Mouse (Mus musculus) hindbrain, embryonic 14.5 days (tissue): Measurements from ENCODE around the gene Tfrc. TPM values are rescaled to one million over a fixed set of nuclear protein-coding genes. Genes with fewer than 3 reads are reported as not detected.

Experiments used
- ATAC-seq: fragments of 200-750 bp; cut with Nextera tagmentation; 2 replicates; pipeline ENCODE4 v1.8.0; 2017; ENCODE audit warnings: moderate number of reproducible peaks, mild to moderate bottlenecking, moderate TSS enrichment, moderate library complexity; ENCODE audit not compliant: low FRiP score
- DNase-seq: peaks from one replicate; pipeline ENCODE4 v3.0.0-alpha.2; 2015; ENCODE audit warnings: low spot score
- H3K27ac ChIP-seq: fragments of 300-500 bp; sonication (generic); 2 replicates; pipeline ENCODE4 v1.5.1; 2014; ENCODE audit warnings: mild to moderate bottlenecking, moderate library complexity
- H3K27me3 ChIP-seq: fragments of 300-500 bp; sonication (generic); 2 replicates; pipeline ENCODE4 v1.6.1; 2014; ENCODE audit warnings: mild to moderate bottlenecking, low read length, mixed read lengths; ENCODE audit not compliant: control insufficient read depth, insufficient read depth
- H3K36me3 ChIP-seq: fragments of 300-500 bp; sonication (generic); replicated peaks from 2 replicates; pipeline ENCODE4 v1.6.1; 2014; ENCODE audit not compliant: control insufficient read depth, insufficient read depth
- H3K4me1 ChIP-seq: fragments of 300-500 bp; sonication (generic); replicated peaks from 2 replicates; pipeline ENCODE4 v1.6.1; 2014; ENCODE audit warnings: antibody characterized with exemption, low read length, mixed read lengths; ENCODE audit not compliant: control insufficient read depth, insufficient read depth
- H3K4me2 ChIP-seq: fragments of 300-500 bp; sonication (generic); replicated peaks from 2 replicates; pipeline ENCODE4 v1.6.1; 2014; ENCODE audit warnings: mild to moderate bottlenecking, moderate library complexity
- H3K4me3 ChIP-seq: fragments of 300-500 bp; sonication (generic); replicated peaks from 2 replicates; pipeline ENCODE4 v1.5.1; 2014; ENCODE audit warnings: mild to moderate bottlenecking, low read length
- H3K9ac ChIP-seq: fragments of 300-500 bp; sonication (generic); 2 replicates; pipeline ENCODE4 v1.6.1; 2014
- H3K9me3 ChIP-seq: fragments of 300-500 bp; sonication (generic); 2 replicates; pipeline ENCODE4 v1.6.1; 2016; ENCODE audit warnings: low read length; ENCODE audit not compliant: control insufficient read depth
- WGBS: fragments of 180-500 bp; shearing (Covaris S2); extraction: QIAGEN DNeasy Blood & Tissue Kit; methylation state at CpG from one replicate; pipeline ENCODE4 v1.1.7; 2014; 5-methylcytosine and 5-hydroxymethylcytosine counted together
- polyA plus RNA-seq: library from polyadenylated mRNA; unstranded; fragments of >200 nt; fragmentation: Nextera tagmentation; extraction: Ambion mirVana; gene quantifications from 2 replicates; pipeline ENCODE4 v1.2.1, GENCODE M21; 2014

Tfrc gene
- polyA plus RNA-seq, 1 experiment from 2014 or later: 65.1 TPM

DNA sequence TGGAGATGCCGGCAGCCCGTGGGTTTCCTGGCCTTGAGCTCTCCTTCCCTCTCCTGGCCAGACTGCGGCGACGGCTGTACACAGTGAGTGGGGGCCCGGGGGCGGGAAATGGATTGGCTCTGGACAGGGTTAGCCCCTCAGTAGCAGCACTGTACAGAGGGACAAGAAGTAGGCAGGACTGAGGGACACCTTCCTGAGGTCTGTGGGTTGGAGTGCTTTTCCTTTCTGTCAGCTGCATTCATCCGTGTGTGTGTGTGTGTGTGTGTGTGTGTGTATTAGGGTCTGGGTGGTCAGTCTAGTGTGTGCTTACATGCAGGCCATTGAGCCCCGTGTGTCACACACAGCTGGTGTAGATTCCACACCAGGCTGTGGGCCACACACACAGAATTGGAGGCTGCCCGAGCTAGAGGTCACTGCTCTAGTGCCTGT lies 52.8 kb downstream of the Tfrc start:
- no peak for DNase-seq
- Histone ChIP-seq H3K36me3 (0 out of 2 replicates have a peak, but pooled peaks cover 7% of the 10 kb centered on the region), H3K4me1 (peaks cover 63% of the 10 kb centered on the region), H3K4me2 (peak overlapping the region; percentile 51), H3K4me3 (peak overlapping the region; percentile 19), H3K9me3 (no peaks in the 10 kb centered on the region), H3K27me3 (no peaks in the 10 kb centered on the region), H3K9ac (peak overlapping the region; percentile 53), H3K27ac (peak overlapping the region; percentile 88)
- peak; percentile 18; the same call in 1 of the 2 replicates for ATAC-seq
- 39% methylated on average over 10 of the region's 10 CpGs for WGBS

DNA sequence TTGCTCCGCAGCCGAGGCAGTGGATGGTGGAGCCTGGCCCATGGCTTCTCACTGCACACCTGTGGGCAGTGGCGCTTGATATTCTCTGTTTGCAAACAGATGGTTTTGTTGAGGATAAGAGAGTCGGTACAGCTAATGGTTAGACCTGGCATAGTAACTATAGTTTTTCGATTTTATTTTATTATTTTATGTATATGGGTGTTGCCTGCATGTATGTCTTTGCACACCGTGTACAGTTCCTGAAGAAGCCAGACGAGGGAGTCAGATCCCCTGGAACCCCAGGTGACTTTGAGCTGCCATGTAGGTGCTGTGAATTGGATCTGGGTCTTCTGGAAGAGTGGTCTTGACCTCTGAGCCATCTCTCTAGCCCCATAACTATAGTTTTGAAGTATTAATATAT lies 53.7 kb downstream of the Tfrc start:
- WGBS: 89% methylated on average over 7 of the region's 7 CpGs
- ATAC-seq (no peak), DNase-seq (no peak)
- H3K9me3 ChIP-seq: no peaks in the 10 kb centered on the region
- H3K36me3 ChIP-seq: 0 out of 2 replicates have a peak, but pooled peaks cover 7% of the 10 kb centered on the region
- H3K27me3 ChIP-seq: no peaks in the 10 kb centered on the region
- H3K4me3 ChIP-seq: peak overlapping the region; percentile 19
- peak overlapping the region; percentile 51 for H3K4me2 ChIP-seq
- peak overlapping the region; percentile 88; the same call in 1 of the 2 replicates for H3K27ac ChIP-seq
- peak overlapping the region; percentile 53 for H3K9ac ChIP-seq
- H3K4me1 ChIP-seq: peaks cover 64% of the 10 kb centered on the region

DNA sequence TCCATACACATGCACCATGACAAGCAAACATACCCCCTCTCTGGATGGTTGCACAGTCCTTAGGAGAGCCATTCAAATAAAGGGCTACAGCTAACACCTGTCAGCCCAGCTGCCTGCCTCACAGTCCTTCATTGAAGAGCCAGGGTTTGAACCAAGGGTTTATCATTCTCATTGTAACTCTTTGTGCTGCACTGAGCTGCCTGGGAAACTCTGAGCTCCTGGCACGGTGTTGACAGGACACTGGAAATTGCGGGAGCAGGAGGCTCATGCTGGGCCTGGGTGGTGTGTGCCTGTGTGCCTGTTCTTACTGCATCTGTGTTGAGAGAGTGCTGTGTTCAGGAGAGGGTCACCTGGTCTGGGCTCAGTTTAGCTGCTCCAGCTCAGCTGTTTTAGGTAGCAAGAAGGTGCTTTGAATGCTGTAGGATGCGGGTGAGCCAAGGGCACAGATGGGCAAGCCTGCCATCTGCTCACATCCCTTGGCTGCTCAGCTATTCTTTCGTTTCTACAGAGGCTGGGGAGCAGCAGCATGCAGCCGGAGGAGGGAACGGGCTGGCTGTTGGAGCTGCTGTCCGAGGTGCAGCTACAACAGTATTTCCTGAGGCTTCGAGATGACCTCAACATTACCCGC lies 54.6 kb downstream of the Tfrc start:
- Histone ChIP-seq H3K27me3 (no peaks in the 10 kb centered on the region), H3K9me3 (no peaks in the 10 kb centered on the region), H3K4me1 (peaks cover 59% of the 10 kb centered on the region), H3K9ac (peak overlapping the region; percentile 53; the same call in 1 of the 2 replicates), H3K27ac (peak overlapping the region; percentile 51; the same call in 1 of the 2 replicates), H3K36me3 (0 out of 2 replicates have a peak, but pooled peaks cover 7% of the 10 kb centered on the region), H3K4me3 (no peak overlapping the region), H3K4me2 (peak overlapping the region; percentile 51)
- WGBS: 48% methylated on average over 9 of the region's 9 CpGs
- ATAC-seq (no peak), DNase-seq (no peak)

DNA sequence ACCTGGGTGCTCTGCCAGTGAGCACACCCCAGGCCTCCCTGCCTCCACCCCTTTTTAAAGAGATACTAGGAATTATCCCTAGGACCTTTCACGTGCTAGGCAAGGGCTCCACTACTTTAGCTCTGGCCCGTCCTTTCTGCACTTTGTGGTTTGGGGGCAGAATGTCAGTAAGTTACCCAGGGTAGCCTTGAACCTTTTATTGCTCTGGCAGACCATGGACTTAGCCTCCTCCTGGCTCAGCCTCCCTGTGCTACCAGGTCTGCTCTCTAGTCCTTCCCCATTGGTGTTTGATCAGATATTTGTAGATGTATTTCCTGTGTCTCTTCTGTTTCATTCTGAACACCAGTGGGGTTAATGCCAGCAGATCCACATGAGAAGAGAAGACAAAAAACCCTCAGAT lies 55.5 kb downstream of the Tfrc start:
- Histone ChIP-seq H3K4me1 (peaks cover 50% of the 10 kb centered on the region), H3K4me2 (no peak overlapping the region), H3K36me3 (peaks cover 11% of the 10 kb centered on the region; the same call in 1 of the 2 replicates), H3K27me3 (no peaks in the 10 kb centered on the region), H3K4me3 (no peak overlapping the region), H3K9me3 (no peaks in the 10 kb centered on the region), H3K27ac (peak overlapping the region; percentile 20; the same call in 1 of the 2 replicates), H3K9ac (no peak overlapping the region)
- DNase-seq: no peak
- ATAC-seq: no peak
- WGBS: 82% methylated on average over 2 of the region's 2 CpGs

DNA sequence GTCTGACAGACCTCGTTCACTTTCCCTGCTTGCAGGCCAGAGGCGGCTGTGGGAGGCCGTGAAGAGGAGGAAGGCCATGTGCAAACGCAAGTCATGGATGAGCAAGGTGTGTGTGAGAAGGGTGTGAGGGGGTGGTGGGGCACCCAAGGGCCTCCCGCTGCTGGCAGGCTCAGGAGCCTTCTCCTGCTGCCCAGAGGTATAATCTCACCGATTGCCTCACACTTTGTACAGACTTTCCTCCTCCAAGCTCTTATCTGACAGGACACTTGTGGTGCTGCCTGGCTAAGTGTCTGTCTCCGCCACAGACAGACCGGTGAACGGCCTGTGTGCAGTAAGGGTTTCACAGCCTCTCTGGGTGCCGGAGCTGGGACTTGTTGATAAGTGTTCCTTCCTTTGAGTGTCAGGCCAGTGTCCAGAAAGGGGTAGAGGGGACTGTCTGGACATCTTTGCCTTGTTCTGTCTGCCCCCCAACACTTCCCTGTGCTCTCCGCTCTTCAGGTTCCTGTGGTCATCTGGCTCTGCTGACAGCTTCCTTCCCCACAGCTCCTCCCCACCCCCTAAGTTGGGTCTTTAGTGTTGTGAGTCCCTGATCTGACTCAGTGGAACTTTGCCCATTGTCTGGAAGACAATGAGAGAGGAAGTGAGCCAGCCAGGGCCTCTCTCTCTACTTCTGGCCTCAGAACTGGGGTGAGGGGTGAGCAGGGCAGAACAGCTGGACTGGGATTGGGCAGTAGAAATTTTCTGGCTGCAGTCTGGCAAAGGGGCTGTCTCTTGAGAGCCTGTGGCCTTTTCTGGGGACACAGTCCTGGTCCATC lies 57.3 kb downstream of the Tfrc start:
- Histone ChIP-seq H3K9ac (no peak overlapping the region), H3K36me3 (peaks cover 30% of the 10 kb centered on the region), H3K4me3 (no peak overlapping the region), H3K27me3 (no peaks in the 10 kb centered on the region), H3K9me3 (no peaks in the 10 kb centered on the region), H3K4me2 (0 out of 2 replicates have a peak overlapping the region, but pooled peaks have one; percentile 10), H3K27ac (peak overlapping the region; percentile 53; the same call in 1 of the 2 replicates), H3K4me1 (peaks cover 34% of the 10 kb centered on the region)
- WGBS: 47% methylated on average over 11 of the region's 11 CpGs
- ATAC-seq (no peak), DNase-seq (no peak)

DNA sequence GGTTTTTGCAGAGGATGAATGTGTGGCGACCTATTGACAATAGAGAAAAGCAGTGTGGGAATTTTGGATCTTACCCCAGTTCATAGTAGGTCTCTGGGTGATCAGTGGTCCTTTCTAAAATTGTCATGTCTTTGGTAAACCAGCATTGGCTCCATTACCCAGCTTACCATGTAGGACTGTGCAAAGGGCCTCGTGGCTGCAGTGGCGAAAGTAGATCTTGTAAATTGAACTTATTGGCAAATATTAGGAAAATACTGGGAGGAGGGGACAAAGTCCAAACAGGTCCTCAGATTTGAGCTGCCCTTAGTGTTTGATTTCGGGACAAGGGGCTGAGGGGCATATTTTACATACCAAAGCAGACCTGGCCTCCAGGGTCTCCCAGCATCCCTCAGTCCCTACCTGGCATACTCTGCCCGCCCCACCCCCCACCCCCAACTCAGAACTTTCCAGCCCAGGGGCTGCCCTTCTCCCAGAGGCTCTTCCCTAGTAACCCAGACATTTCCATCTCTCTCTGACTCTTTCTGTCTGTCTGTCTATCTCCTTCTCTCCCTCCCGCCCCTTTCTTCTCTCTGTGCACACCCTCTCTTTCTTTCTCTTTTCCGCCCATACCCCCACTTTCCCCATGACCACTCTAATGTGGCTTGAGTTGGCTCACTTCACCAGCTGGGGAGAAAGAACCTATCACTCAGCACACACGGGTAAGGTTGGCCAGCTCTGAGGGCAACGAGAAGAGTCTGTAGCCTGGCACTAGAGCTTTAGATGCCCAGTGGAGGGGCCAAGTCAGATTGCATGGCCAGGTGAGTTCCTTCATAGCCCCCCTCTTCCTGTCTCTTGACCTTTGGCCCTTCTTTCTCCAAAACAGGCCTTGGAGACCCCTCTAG lies 58.2 kb downstream of the Tfrc start:
- Histone ChIP-seq H3K9ac (no peak overlapping the region), H3K4me1 (peaks cover 26% of the 10 kb centered on the region), H3K27ac (0 out of 2 replicates have a peak overlapping the region, but pooled peaks have one; percentile 38), H3K4me2 (no peak overlapping the region), H3K9me3 (no peaks in the 10 kb centered on the region), H3K36me3 (peaks cover 38% of the 10 kb centered on the region), H3K27me3 (no peaks in the 10 kb centered on the region), H3K4me3 (no peak overlapping the region)
- DNase-seq (no peak), ATAC-seq (no peak)
- WGBS: 74% methylated on average over 9 of the region's 9 CpGs

DNA sequence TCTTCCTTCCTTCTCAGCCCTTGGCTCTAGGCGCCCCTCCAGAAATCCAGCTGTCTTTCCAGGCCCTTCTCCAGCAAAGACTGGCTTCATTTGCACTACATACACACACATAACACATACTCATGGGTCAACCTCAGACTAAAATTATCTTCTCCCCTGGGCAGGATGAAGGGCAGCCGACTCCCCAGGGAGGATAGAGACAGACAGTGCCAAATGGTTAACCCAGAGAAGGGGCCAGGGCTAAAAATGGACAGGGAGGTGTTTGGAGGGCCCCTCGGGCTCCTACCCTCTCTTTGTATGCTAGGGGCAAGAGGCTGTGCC lies 58.8 kb downstream of the Tfrc start:
- H3K36me3 ChIP-seq: peaks cover 44% of the 10 kb centered on the region
- H3K27me3 ChIP-seq: no peaks in the 10 kb centered on the region
- H3K9ac ChIP-seq: no peak overlapping the region
- 75% methylated on average over 3 of the region's 3 CpGs for WGBS
- peaks cover 20% of the 10 kb centered on the region for H3K4me1 ChIP-seq
- DNase-seq (no peak), ATAC-seq (no peak)
- no peaks in the 10 kb centered on the region for H3K9me3 ChIP-seq
- H3K27ac ChIP-seq: no peak overlapping the region
- H3K4me3 ChIP-seq: no peak overlapping the region
- H3K4me2 ChIP-seq: no peak overlapping the region

DNA sequence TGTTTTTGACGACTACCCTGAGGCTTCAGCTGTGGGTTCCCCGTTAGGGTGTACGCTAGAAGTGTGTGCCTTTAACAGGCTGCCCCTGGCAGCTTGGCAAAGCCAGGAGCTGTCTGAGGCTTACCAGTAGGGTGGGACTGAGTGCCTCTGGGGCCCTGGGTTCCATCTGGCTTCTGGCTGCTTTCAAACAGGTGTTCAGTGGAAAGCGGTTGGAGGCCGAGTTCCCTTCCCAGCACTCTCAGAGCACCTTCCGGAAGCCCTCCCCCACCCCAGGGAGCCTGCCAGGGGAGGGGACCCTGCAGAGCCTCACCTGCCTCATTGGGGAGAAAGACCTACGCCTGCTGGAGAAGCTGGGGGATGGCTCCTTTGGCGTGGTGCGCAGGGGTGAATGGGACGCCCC lies 59.3 kb downstream of the Tfrc start:
- peaks cover 17% of the 10 kb centered on the region for H3K4me1 ChIP-seq
- H3K9ac ChIP-seq: no peak overlapping the region
- ATAC-seq: no peak
- no peak overlapping the region for H3K27ac ChIP-seq
- 68% methylated on average over 10 of the region's 10 CpGs for WGBS
- H3K36me3 ChIP-seq: peaks cover 49% of the 10 kb centered on the region
- no peaks in the 10 kb centered on the region for H3K9me3 ChIP-seq
- no peak overlapping the region for H3K4me3 ChIP-seq
- no peaks in the 10 kb centered on the region for H3K27me3 ChIP-seq
- DNase-seq: no peak
- no peak overlapping the region for H3K4me2 ChIP-seq

DNA sequence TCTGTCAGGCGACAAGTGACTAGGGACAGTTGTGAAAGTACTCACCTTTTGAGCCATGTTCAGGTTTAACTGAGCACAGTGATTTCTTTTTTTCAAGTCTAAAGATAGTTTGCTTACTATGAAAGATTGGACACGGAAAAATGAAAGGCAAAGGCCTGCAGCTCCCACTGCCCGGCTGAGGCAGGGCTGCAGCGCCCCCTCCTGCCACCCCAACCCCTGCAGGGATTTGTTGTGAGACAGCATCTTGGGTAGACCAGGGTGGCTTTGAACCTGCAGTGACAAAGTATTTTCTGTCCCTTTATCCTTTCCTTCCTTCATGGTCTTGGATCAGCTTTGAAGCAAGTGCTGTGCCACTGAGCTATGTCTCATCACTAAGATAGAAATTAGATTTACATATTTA lies 59.8 kb downstream of the Tfrc start:
- Histone ChIP-seq H3K27ac (no peak overlapping the region), H3K9ac (no peak overlapping the region)
- 74% methylated on average over 4 of the region's 4 CpGs for WGBS

More for the DNA sequence above, 59.8 kb downstream of the Tfrc start:
- Histone ChIP-seq H3K4me1 (peaks cover 12% of the 10 kb centered on the region), H3K9me3 (no peaks in the 10 kb centered on the region), H3K27me3 (no peaks in the 10 kb centered on the region), H3K36me3 (peaks cover 54% of the 10 kb centered on the region), H3K4me2 (no peak overlapping the region), H3K4me3 (no peak overlapping the region)
- DNase-seq (no peak), ATAC-seq (no peak)
